Comparison of ENCODE assay signal across 11 mouse cellular contexts in genomic region chr17:16157711-16158110, GRCm38 (mm10).
DNase-seq lines count a peak whose midpoint lies in the region; ATAC-seq lines count a peak whose summit lies in the region.
"Had no signal": no experiment of that assay in that cellular context is flagged by ENCODE, and none has a peak within 500 bp of the region (broad histone marks: within the 10 kb centered on the region; RNA-seq: fewer than 3 reads in every experiment).

No protein-coding gene starts in this region.

- no peaks in the 10 kb centered on the region for H3K9me3 ChIP-seq in forebrain, embryonic 11.5 days (ENCODE audit: control insufficient read depth, low read length)
- H3K9me3 ChIP-seq in forebrain, embryonic 16.5 days (ENCODE audit: control insufficient read depth, low read length): no peaks in the 10 kb centered on the region
- H3K9me3 ChIP-seq in lung, embryonic 16.5 days (ENCODE audit: control insufficient read depth, low read length): no peaks in the 10 kb centered on the region
- H3K9me3 ChIP-seq in hindbrain, embryonic 13.5 days: no peaks in the 10 kb centered on the region
- no peaks in the 10 kb centered on the region for H3K9me3 ChIP-seq in neural tube, embryonic 12.5 days

- no peaks in the 10 kb centered on the region for H3K27me3 ChIP-seq in forebrain, embryonic 11.5 days (ENCODE audit: control insufficient read depth, insufficient read depth, low read length)
- no peaks in the 10 kb centered on the region for H3K27me3 ChIP-seq in forebrain, embryonic 16.5 days (replicated peaks; ENCODE audit: control insufficient read depth, insufficient read depth, low read length)
- no peaks in the 10 kb centered on the region for H3K27me3 ChIP-seq in lung, embryonic 16.5 days (ENCODE audit: control insufficient read depth, insufficient read depth, low read depth, low read length)
- H3K27me3 ChIP-seq in hindbrain, embryonic 13.5 days: no peaks in the 10 kb centered on the region
- H3K27me3 ChIP-seq in neural tube, embryonic 12.5 days (replicated peaks): no peaks in the 10 kb centered on the region

- H3K4me1 ChIP-seq in forebrain, embryonic 11.5 days (replicated peaks; ENCODE audit: control insufficient read depth, insufficient read depth, low read length): no peaks in the 10 kb centered on the region
- H3K4me1 ChIP-seq in forebrain, embryonic 16.5 days (replicated peaks; ENCODE audit: control insufficient read depth, insufficient read depth, low read length): no peaks in the 10 kb centered on the region
- no peaks in the 10 kb centered on the region for H3K4me1 ChIP-seq in lung, embryonic 16.5 days (replicated peaks; ENCODE audit: control insufficient read depth, insufficient read depth, low read length)
- H3K4me1 ChIP-seq in hindbrain, embryonic 13.5 days (replicated peaks): peaks cover 12% of the 10 kb centered on the region
- H3K4me1 ChIP-seq in neural tube, embryonic 12.5 days: no peaks in the 10 kb centered on the region

- H3K9ac ChIP-seq in forebrain, embryonic 11.5 days (ENCODE audit: low read length): no peak overlapping the region
- no peak overlapping the region for H3K9ac ChIP-seq in forebrain, embryonic 16.5 days (replicated peaks; ENCODE audit: low read depth, low read length)
- no peak overlapping the region for H3K9ac ChIP-seq in lung, embryonic 16.5 days (ENCODE audit: low read length)
- H3K9ac ChIP-seq in hindbrain, embryonic 13.5 days: no peak overlapping the region
- H3K9ac ChIP-seq in neural tube, embryonic 12.5 days: no peak overlapping the region

- H3K4me2 ChIP-seq in forebrain, embryonic 11.5 days (ENCODE audit: low read depth, low read length, severe bottlenecking): no peak overlapping the region
- H3K4me2 ChIP-seq in forebrain, embryonic 16.5 days (ENCODE audit: low read length): no peak overlapping the region
- H3K4me2 ChIP-seq in lung, embryonic 16.5 days (ENCODE audit: low read depth, low read length): no peak overlapping the region
- H3K4me2 ChIP-seq in hindbrain, embryonic 13.5 days: no peak overlapping the region
- H3K4me2 ChIP-seq in neural tube, embryonic 12.5 days (replicated peaks): no peak overlapping the region

- 41% methylated on average over 6 of the region's 6 CpGs for WGBS in forebrain, embryonic 11.5 days
- WGBS in forebrain, embryonic 16.5 days: 52% methylated on average over 6 of the region's 6 CpGs
- WGBS in lung, embryonic 16.5 days: 39% methylated on average over 6 of the region's 6 CpGs
- WGBS in hindbrain, embryonic 13.5 days: 13% methylated on average over 6 of the region's 6 CpGs
- WGBS in neural tube, embryonic 12.5 days: 29% methylated on average over 6 of the region's 6 CpGs

- H3K27ac ChIP-seq in forebrain, embryonic 11.5 days (ENCODE audit: low read depth, low read length): no peak overlapping the region
- H3K27ac ChIP-seq in forebrain, embryonic 16.5 days (ENCODE audit: low read length): no peak overlapping the region
- no peak overlapping the region for H3K27ac ChIP-seq in lung, embryonic 16.5 days (ENCODE audit: low read length)
- peak overlapping the region; percentile 40 for H3K27ac ChIP-seq in hindbrain, embryonic 13.5 days
- H3K27ac ChIP-seq in neural tube, embryonic 12.5 days: no peak overlapping the region
- H3K27ac ChIP-seq: layer of hippocampus, adult 2 months had no signal

- peak; percentile 46; the same call in 1 of the 2 replicates for ATAC-seq in forebrain, embryonic 11.5 days (replicated peaks; ENCODE audit: low FRiP score)
- no peak for ATAC-seq in forebrain, embryonic 16.5 days
- ATAC-seq in lung, embryonic 16.5 days (ENCODE audit: low read depth): peak; percentile 54
- peak; percentile 79 for ATAC-seq in hindbrain, embryonic 13.5 days (ENCODE audit: low FRiP score)
- peak; percentile 50; the same call in 1 of the 2 replicates for ATAC-seq in neural tube, embryonic 12.5 days (ENCODE audit: low FRiP score, low read depth)

- no peak overlapping the region for H3K4me3 ChIP-seq in forebrain, embryonic 11.5 days (ENCODE audit: low read depth, low read length)
- no peak overlapping the region for H3K4me3 ChIP-seq in forebrain, embryonic 16.5 days (replicated peaks; ENCODE audit: low read length)
- H3K4me3 ChIP-seq in lung, embryonic 16.5 days (ENCODE audit: low read length): no peak overlapping the region
- no peak overlapping the region for H3K4me3 ChIP-seq in hindbrain, embryonic 13.5 days
- no peak overlapping the region for H3K4me3 ChIP-seq in neural tube, embryonic 12.5 days
- H3K4me3 ChIP-seq: layer of hippocampus, adult 2 months had no signal

- no peak for DNase-seq in forebrain, embryonic 11.5 days (ENCODE audit: low spot score)
- no peak for DNase-seq in lung, adult 18-20 months
- DNase-seq in adrenal gland, postnatal 25 days: no peak
- DNase-seq in thymus, postnatal 4 days: no peak
- DNase-seq: heart, adult 18-20 months; lung, postnatal 36 days had no signal

- H3K36me3 ChIP-seq in forebrain, embryonic 11.5 days (ENCODE audit: control insufficient read depth, insufficient read depth, low read length): no peaks in the 10 kb centered on the region
- no peaks in the 10 kb centered on the region for H3K36me3 ChIP-seq in forebrain, embryonic 16.5 days (ENCODE audit: control insufficient read depth, insufficient read depth)
- H3K36me3 ChIP-seq in lung, embryonic 16.5 days (ENCODE audit: control insufficient read depth, insufficient read depth, low read length): no peaks in the 10 kb centered on the region
- no peaks in the 10 kb centered on the region for H3K36me3 ChIP-seq in hindbrain, embryonic 13.5 days
- no peaks in the 10 kb centered on the region for H3K36me3 ChIP-seq in neural tube, embryonic 12.5 days
